Mouse (Mus musculus) layer of hippocampus, adult 18-20 months (tissue): Measurements from ENCODE around the gene Cdk19. TPM values are rescaled to one million over a fixed set of nuclear protein-coding genes. Genes with fewer than 3 reads are reported as not detected.
"Not testable (repeated sequence)": the region's sequence is repeated elsewhere in the genome, so short reads cannot be mapped to it uniquely, and the experiment has no call there.

Source experiments
- DNase-seq, 2 experiments: peaks; one replicate each; pipeline ENCODE4 v3.0.0; 2022; ENCODE audit warnings: low spot score in 2 of 2
- total RNA-seq, 2 experiments: library from RNA; stranded (reverse); gene quantifications; 2 replicates each; pipeline ENCODE4 v1.2.3; 2021

The Cdk19 gene
- total RNA-seq, 2 experiments from 2014 or later = 35.6 to 36.3 TPM

DNA sequence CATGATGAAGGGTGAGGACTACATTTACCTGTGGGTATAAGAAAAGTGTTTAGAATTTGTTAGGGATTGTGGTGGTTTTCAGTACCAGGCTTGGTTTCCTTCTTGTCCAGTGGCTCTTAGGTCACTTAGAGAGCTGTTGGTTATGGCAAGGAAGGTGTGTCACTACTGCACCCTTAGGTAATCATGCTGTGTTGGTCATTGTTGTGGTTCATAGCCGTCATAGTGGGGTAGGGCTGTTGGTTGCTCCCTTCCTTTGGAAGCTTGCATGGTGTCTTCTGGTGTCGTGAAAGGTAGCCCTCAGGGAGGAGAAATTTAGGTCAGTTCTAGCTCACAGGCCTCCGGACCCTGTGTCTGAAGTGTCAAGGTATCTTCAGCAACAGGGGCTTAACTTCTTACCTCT is 46.0 kb downstream of the Cdk19 start:
- DNase-seq = no peak

DNA sequence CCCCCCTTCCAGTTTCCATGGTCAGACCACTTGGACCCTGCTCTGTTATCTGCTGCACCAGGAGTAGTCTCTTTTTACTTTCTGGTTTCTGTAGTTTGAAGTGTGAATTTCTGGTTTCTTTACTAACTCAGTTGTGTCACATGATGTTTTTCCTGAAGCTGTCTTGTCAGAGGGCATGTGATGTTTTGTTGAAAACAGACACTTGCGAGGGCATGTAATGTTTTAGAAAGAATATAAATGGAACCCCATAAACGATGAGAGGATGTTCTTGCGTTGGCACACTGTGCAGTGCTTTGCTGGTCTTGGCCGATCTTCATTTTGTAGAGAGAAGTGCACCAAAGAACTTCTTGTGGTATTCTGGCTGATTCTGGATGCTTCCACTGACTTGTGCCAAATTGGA is 46.8 kb downstream of the Cdk19 start:
- DNase-seq = no peak

DNA sequence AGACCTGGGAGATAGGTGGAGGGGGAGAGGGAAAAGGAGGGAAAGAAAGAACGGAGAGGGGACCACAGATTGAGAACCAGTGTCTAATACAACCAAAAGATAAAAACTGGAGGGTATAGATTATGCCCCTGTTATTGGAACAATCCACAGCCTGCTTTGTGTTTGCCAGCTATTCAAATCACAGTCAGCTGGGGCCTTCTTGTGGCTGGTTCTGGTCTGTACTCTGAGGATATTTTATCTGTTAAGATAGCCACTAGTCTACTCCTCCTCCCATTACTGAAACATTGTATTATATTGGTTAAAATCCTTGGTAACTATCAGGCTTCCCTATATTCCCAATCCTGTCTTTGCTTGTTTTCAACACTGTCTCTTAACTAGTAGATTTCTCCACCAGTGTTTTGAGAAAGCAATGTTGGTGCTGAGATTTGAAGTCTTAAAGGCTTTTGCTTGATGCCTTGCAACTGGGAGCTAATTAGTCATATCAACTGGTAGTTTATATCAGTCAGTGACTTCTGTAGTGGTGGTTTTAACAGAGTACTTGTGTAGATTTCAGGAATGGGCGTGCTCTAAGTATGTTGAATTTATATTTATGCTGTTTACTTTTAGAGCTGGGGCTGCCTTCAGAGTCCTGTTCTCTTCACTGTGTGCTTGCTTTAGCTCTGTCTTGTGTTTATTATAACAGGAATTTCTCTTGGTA is 54.2 kb downstream of the Cdk19 start:
- DNase-seq = no peak

DNA sequence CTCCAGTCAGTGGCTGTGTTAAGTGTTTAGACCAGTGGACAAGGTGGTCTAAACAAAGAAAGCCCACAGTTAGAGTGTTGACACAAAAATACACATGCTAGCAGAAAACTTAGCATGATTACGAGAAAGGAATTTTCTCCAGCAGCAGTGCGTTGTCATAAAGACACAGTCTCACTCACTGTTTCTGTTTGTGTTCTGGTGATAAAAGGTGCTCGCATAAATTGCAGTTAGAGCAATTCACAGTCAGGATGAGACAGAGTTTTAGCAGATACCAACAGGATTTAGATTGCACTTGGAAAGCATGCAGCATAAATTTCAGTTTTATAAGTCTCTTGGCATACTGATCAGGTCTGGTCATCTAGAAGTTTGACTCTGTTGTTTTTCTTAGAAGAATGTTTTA is 59.5 kb downstream of the Cdk19 start:
- DNase-seq = no peak

- DNase-seq = no peak
These were observed 60.0 kb downstream of the Cdk19 start for GRCm38 (mm10) chr10:40399328-40399727.

DNA sequence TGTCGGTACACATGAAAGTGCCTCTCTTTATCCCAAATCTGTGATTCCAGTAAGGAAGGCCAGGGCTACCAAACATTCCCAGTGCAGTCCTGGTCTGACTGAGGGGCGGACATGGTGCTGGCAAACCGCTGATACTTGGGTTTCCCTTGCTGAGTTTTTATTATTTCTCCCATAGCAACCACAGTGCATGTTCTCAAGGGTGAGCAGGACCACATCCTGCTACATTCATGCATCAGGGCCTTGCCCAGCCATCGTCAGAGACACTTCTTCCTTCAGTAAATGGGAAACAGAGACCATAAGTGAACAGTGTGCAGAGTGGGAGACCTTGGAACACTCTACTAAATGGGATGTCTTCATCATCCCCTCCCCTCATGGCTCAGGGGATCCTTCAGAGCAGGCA is 60.9 kb downstream of the Cdk19 start:
- DNase-seq = no peak

GRCm38 (mm10) chr10:40406655-40407054 is 67.3 kb downstream of the Cdk19 start:
- DNase-seq = no peak

GRCm38 (mm10) chr10:40409336-40409735 is 70.0 kb downstream of the Cdk19 start:
- DNase-seq = no peak

GRCm38 (mm10) chr10:40411370-40411769 is 72.0 kb downstream of the Cdk19 start:
- no peak for DNase-seq

DNA sequence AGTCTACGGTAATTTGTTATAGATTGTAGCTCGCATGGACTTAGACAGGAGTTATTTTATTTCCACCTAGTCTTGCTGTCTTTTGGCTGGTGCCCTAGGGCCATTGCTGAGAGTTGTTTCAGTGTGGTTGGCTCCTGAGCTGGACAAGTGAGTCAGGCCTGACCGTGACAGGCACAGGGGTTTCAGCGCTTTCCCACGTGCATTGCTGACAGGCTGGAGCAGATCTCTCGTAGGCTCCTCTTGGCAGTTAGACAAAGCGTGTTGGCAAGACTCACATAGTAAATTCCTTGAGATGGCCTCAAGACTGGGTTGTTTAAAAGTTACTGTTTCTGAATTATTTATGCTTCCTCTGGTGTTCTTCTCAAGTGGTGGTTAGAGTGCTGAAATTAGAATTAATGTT is 77.6 kb downstream of the Cdk19 start:
- peak; percentile 35 to 51 for DNase-seq

DNA sequence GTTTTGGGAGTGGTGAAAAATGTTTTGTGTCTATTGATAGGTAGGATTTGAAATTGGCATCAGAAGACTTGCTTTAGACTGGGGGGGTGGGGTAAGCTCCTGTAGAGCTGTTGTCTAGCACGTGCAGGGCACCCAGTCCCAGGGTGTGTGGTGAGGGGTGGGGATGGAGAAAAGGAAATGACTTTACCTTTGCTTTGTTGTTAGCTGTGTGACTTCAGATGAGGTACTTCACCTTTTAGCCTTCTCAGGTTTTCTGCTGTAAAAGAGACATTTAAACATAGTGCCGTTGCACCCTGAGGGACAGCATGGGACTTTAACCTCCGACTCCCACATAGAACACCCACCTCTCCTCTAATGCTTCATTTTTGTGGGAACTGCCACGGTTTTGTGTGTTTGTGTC is 80.5 kb downstream of the Cdk19 start:
- DNase-seq = no peak

DNA sequence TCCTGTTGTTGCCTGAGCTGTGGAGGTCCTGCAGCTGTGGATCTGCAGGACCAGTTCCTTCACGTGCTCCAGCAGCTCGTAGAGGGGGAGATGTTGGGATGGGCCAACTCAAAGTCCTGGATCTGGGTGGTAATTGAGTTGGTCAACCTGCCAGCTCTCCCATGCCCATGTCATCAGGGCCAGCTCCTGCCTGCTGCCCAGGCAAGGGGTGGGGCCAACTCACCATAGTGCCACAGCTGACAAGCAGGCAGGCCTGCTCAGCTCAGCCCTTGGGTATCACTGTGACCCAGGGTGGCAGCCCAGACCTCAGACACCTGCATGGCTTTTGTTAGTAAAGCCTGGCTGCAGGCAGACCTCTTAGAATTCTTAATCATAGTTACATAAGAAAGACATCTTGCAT is 81.3 kb downstream of the Cdk19 start:
- DNase-seq = no peak

GRCm38 (mm10) chr10:40421724-40422123 is 82.4 kb downstream of the Cdk19 start:
- no peak for DNase-seq

GRCm38 (mm10) chr10:40422696-40423095 is 83.3 kb downstream of the Cdk19 start:
- no peak for DNase-seq

DNA sequence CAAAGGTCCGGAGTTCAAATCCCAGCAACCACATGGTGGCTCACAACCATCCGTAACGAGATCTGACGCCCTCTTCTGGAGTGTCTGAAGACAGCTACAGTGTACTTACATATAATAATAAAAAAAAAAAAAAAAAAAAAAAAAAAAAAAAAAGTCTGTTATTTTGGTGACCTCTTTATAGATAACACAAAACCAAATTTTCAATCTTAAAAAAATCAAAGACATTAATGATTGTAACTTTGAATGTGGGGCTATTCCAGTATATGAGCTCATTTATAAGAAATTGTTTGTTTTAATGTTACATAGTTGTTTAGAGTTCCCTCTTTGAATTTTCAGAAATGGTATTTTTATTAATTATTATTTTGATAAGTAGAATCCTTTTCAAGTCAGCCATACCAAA is 85.1 kb downstream of the Cdk19 start:
- not testable (repeated sequence) for DNase-seq

- no peak for DNase-seq
These were observed 86.1 kb downstream of the Cdk19 start for GRCm38 (mm10) chr10:40425243-40426095.

- DNase-seq = no peak
These were observed 86.7 kb downstream of the Cdk19 start for GRCm38 (mm10) chr10:40426096-40426450.

DNA sequence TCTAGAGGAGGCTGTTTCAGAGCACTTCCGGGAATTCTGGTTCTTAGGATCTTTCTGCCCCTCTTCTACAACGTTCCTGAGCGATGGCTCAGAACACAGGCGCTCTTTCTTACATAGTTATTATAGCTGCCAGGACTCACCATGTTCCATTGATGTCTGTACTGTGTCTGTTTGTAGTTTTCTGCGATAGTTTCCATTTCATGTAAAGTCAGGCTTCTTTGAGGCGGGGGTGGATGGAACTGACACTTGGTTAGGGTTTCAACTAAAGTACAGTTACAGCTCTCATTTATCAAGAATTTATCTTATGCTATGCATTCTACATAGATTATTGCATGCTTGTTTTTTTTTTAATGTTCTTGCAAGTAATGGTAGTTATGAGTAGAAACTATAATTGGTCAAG is 89.3 kb downstream of the Cdk19 start:
- no peak for DNase-seq

- DNase-seq = no peak
These were observed 89.7 kb downstream of the Cdk19 start for GRCm38 (mm10) chr10:40429081-40429480.

- no peak for DNase-seq
These were observed 90.8 kb downstream of the Cdk19 start for GRCm38 (mm10) chr10:40430209-40430608.

DNA sequence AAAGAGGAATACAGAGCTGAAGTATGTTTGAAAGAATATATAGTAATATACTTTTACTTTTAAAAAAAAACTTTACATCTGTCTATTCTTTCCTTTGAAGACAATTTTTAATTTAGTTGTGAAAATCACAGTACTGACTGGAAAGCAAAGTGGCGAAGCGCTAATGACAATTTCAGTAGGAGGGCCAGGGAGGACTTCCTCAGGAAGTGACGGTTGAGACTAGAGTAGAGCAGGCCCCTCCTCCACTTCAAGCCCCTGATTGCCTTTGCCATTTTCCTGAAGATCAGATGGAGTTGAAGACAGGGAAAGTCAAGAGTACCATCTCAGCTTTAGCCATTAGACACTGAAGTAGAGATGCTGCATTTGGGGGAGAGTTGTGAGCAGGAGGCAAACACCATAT is 92.6 kb downstream of the Cdk19 start:
- DNase-seq = no peak

- DNase-seq = no peak
These were observed 93.0 kb downstream of the Cdk19 start for GRCm38 (mm10) chr10:40432375-40432774.

DNA sequence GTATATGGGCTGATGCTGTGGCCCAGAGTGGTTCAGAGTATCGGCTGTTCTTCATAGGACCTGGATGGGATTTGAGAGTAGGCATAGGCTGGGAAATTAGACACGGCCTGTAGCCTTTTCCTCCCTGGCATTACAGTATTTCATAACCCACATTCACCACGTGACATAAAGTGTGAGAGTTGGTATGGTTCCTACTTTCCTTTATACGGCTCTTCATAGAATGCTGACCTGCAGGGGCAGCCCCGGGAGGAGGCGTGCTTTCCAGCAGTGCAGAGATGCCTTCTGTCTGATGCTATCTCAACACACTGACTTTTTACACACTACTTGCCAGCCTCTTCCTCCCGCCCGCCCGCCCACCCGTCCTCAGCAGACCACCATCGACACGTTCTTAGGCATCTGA is 96.0 kb downstream of the Cdk19 start:
- DNase-seq = no peak
